Mouse (Mus musculus) forebrain, embryonic 10.5 days (tissue): ENCODE data around the gene Frs2. TPM values are rescaled to one million over a fixed set of nuclear protein-coding genes. Genes with fewer than 3 reads are reported as not detected.
A peak's percentile ranks its signal among the peaks of the same experiment; 100 is the strongest.

ENCODE experiments used
- DNase-seq: peaks from one replicate; pipeline ENCODE4 v3.0.0-alpha.2; 2017; ENCODE audit warnings: low spot score; ENCODE audit errors: extremely low spot score
- H3K27ac ChIP-seq: fragments of 300-500 bp; sonication (generic); 2 replicates; pipeline ENCODE4 v1.5.1; 2016; ENCODE audit warnings: mild to moderate bottlenecking
- H3K27me3 ChIP-seq: fragments of 300-500 bp; sonication (generic); 2 replicates; pipeline ENCODE4 v1.6.1; 2016; ENCODE audit warnings: mild to moderate bottlenecking; ENCODE audit not compliant: poor library complexity, severe bottlenecking
- H3K36me3 ChIP-seq: fragments of 300-500 bp; sonication (generic); replicated peaks from 2 replicates; pipeline ENCODE4 v1.6.1; 2016; ENCODE audit warnings: mild to moderate bottlenecking, moderate library complexity
- H3K4me1 ChIP-seq: fragments of 300-500 bp; sonication (generic); 2 replicates; pipeline ENCODE4 v1.6.1; 2016
- H3K4me3 ChIP-seq: fragments of 300-500 bp; sonication (generic); 2 replicates; pipeline ENCODE4 v1.5.1; 2016; ENCODE audit warnings: mild to moderate bottlenecking, moderate library complexity
- H3K9me3 ChIP-seq: fragments of 300-500 bp; sonication (generic); 2 replicates; pipeline ENCODE4 v1.6.1; 2016; ENCODE audit warnings: mild to moderate bottlenecking, moderate library complexity
- WGBS: fragments of 180-500 bp; shearing (Covaris S2); methylation state at CpG from one replicate; pipeline ENCODE4 v1.1.7; 2016; 5-methylcytosine and 5-hydroxymethylcytosine counted together
- polyA plus RNA-seq: library from polyadenylated mRNA; unstranded; fragments of >200 nt; fragmentation: Nextera tagmentation; extraction: Ambion mirVana; gene quantifications from 2 replicates; pipeline ENCODE4 v1.2.1, GENCODE M21; 2016

The Frs2 gene
- 15.8 and 18.1 TPM in 2 replicates for polyA plus RNA-seq

- H3K36me3 ChIP-seq = no peaks in the 10 kb centered on the region
- H3K9me3 ChIP-seq = no peaks in the 10 kb centered on the region
- peaks cover 36% of the 10 kb centered on the region for H3K27me3 ChIP-seq
- DNase-seq = peak; percentile 97
- WGBS = under 1% methylated on average over 57 of the region's 57 CpGs
- peak within 1 kb of the TSS; percentile 95 for H3K27ac ChIP-seq
- H3K4me3 ChIP-seq = peak within 1 kb of the TSS; percentile 70
- peaks cover 57% of the 10 kb centered on the region for H3K4me1 ChIP-seq
Observed at GRCm38 (mm10) chr10:117148361-117149003, at the start of gene Frs2. TSS of gene Frs2 (minus strand) at chr10:117148534.

GRCm38 (mm10) chr10:117196696-117197095 lies 48.4 kb upstream of the Frs2 start:
- H3K27me3 ChIP-seq = no peaks in the 10 kb centered on the region
- DNase-seq = no peak
- WGBS = 87% methylated on average over 3 of the region's 3 CpGs
- H3K36me3 ChIP-seq = no peaks in the 10 kb centered on the region
- no peak overlapping the region for H3K27ac ChIP-seq
- H3K9me3 ChIP-seq = no peaks in the 10 kb centered on the region
- H3K4me3 ChIP-seq = no peak overlapping the region
- H3K4me1 ChIP-seq = no peaks in the 10 kb centered on the region

- Histone ChIP-seq H3K36me3 (no peaks in the 10 kb centered on the region), H3K27me3 (no peaks in the 10 kb centered on the region), H3K9me3 (no peaks in the 10 kb centered on the region), H3K27ac (no peak overlapping the region), H3K4me1 (no peaks in the 10 kb centered on the region), H3K4me3 (no peak overlapping the region)
- DNase-seq = no peak
- WGBS = 90% methylated on average over 4 of the region's 4 CpGs
Observed at GRCm38 (mm10) chr10:117195748-117196147, 47.4 kb upstream of the Frs2 start.

- H3K27me3 ChIP-seq = no peaks in the 10 kb centered on the region
- 90% methylated on average over 12 of the region's 12 CpGs for WGBS
Observed at GRCm38 (mm10) chr10:117195005-117195404, 46.7 kb upstream of the Frs2 start.

GRCm38 (mm10) chr10:117193364-117193763 lies 45.0 kb upstream of the Frs2 start:
- no peak for DNase-seq
- Histone ChIP-seq H3K4me3 (no peak overlapping the region), H3K36me3 (no peaks in the 10 kb centered on the region), H3K4me1 (no peaks in the 10 kb centered on the region), H3K27me3 (no peaks in the 10 kb centered on the region), H3K9me3 (no peaks in the 10 kb centered on the region), H3K27ac (no peak overlapping the region)
- 85% methylated on average over 5 of the region's 5 CpGs for WGBS

More at GRCm38 (mm10) chr10:117195005-117195404, 46.7 kb upstream of the Frs2 start:
- no peaks in the 10 kb centered on the region for H3K4me1 ChIP-seq
- H3K9me3 ChIP-seq = no peaks in the 10 kb centered on the region
- no peak for DNase-seq
- no peak overlapping the region for H3K4me3 ChIP-seq
- H3K27ac ChIP-seq = no peak overlapping the region
- no peaks in the 10 kb centered on the region for H3K36me3 ChIP-seq

GRCm38 (mm10) chr10:117185399-117186089 lies 37.2 kb upstream of the Frs2 start:
- no peak overlapping the region for H3K4me3 ChIP-seq
- no peak overlapping the region for H3K27ac ChIP-seq
- DNase-seq = no peak
- 84% methylated on average over 9 of the region's 9 CpGs for WGBS
- no peaks in the 10 kb centered on the region for H3K27me3 ChIP-seq
- no peaks in the 10 kb centered on the region for H3K36me3 ChIP-seq
- no peaks in the 10 kb centered on the region for H3K9me3 ChIP-seq
- peaks cover 6% of the 10 kb centered on the region for H3K4me1 ChIP-seq

GRCm38 (mm10) chr10:117181098-117181497 lies 32.8 kb upstream of the Frs2 start:
- no peak overlapping the region for H3K4me3 ChIP-seq
- no peaks in the 10 kb centered on the region for H3K9me3 ChIP-seq
- H3K27me3 ChIP-seq = no peaks in the 10 kb centered on the region
- no peaks in the 10 kb centered on the region for H3K36me3 ChIP-seq
- whole genome bisulfite sequencing = 59% methylated on average over 3 of the region's 3 CpGs
- peaks cover 6% of the 10 kb centered on the region for H3K4me1 ChIP-seq
- H3K27ac ChIP-seq = no peak overlapping the region
- no peak for DNase-seq

GRCm38 (mm10) chr10:117174645-117175044 lies 26.3 kb upstream of the Frs2 start:
- H3K27ac ChIP-seq = peak overlapping the region; percentile 48
- H3K27me3 ChIP-seq = no peaks in the 10 kb centered on the region
- DNase-seq = no peak
- H3K36me3 ChIP-seq = no peaks in the 10 kb centered on the region
- no peak overlapping the region for H3K4me3 ChIP-seq
- H3K9me3 ChIP-seq = no peaks in the 10 kb centered on the region
- WGBS = 60% methylated on average over 12 of the region's 12 CpGs
- peaks cover 16% of the 10 kb centered on the region for H3K4me1 ChIP-seq

- Histone ChIP-seq H3K4me3 (peak overlapping the region; percentile 18; the same call in 1 of the 2 replicates), H3K4me1 (peaks cover 16% of the 10 kb centered on the region), H3K27me3 (no peaks in the 10 kb centered on the region), H3K27ac (peak overlapping the region; percentile 48), H3K36me3 (no peaks in the 10 kb centered on the region), H3K9me3 (no peaks in the 10 kb centered on the region)
- WGBS = 44% methylated on average over 13 of the region's 13 CpGs
- DNase-seq = no peak
Observed at GRCm38 (mm10) chr10:117173566-117174438, 25.5 kb upstream of the Frs2 start.

- Histone ChIP-seq H3K4me1 (peaks cover 16% of the 10 kb centered on the region), H3K4me3 (no peak overlapping the region), H3K27ac (no peak overlapping the region), H3K27me3 (no peaks in the 10 kb centered on the region), H3K36me3 (no peaks in the 10 kb centered on the region), H3K9me3 (no peaks in the 10 kb centered on the region)
- 94% methylated on average over 1 of the region's 1 CpGs for WGBS
- no peak for DNase-seq
Observed at GRCm38 (mm10) chr10:117173111-117173510, 24.8 kb upstream of the Frs2 start.

GRCm38 (mm10) chr10:117172069-117172468 lies 23.7 kb upstream of the Frs2 start:
- Histone ChIP-seq H3K36me3 (no peaks in the 10 kb centered on the region), H3K4me1 (peaks cover 16% of the 10 kb centered on the region), H3K27me3 (no peaks in the 10 kb centered on the region), H3K9me3 (no peaks in the 10 kb centered on the region), H3K4me3 (no peak overlapping the region), H3K27ac (no peak overlapping the region)
- 45% methylated on average over 3 of the region's 3 CpGs for WGBS
- no peak for DNase-seq

GRCm38 (mm10) chr10:117166785-117167425 lies 18.6 kb upstream of the Frs2 start:
- Histone ChIP-seq H3K27ac (no peak overlapping the region), H3K27me3 (no peaks in the 10 kb centered on the region), H3K9me3 (no peaks in the 10 kb centered on the region), H3K4me3 (no peak overlapping the region), H3K36me3 (no peaks in the 10 kb centered on the region), H3K4me1 (no peaks in the 10 kb centered on the region)
- no peak for DNase-seq
- 86% methylated on average over 11 of the region's 11 CpGs for WGBS
